Mouse (Mus musculus): ENCODE data around the gene Zfyve1. TPM values are rescaled to one million over a fixed set of nuclear protein-coding genes. Genes with fewer than 3 reads are reported as not detected.

Zfyve1 gene
- polyA plus RNA-seq, 1 experiment from 2014 or later, result 30.4 TPM

DNA sequence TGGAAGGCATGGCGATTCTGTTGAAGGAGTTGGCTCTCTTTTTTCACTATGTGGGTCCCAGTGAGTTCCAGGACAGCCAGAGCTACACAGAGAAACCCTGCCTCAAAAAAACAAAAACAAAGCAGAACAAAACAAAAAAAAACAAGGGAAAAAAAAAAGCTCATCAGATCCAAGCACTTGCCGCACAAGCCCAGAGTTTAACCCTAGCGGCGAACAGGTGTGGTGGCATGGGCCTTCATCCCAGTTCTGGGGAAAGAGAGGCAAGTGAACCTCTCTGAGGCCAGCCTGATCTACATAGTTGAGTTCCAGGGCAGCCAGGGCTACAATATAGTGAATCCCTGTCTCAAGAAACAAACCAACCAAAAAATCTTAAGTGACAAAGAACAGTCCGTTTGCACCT lies 19.6 kb downstream of the Zfyve1 start:
- Histone ChIP-seq H3K27me3 (replicated peaks) (no peaks in the 10 kb centered on the region), H3K4me1 (peaks cover 12% of the 10 kb centered on the region; the same call in 1 of the 2 replicates), H3K27ac (no peak overlapping the region), H3K36me3 (replicated peaks) (peaks cover 20% of the 10 kb centered on the region), H3K4me2 (no peak overlapping the region), H3K9me3 (no peaks in the 10 kb centered on the region), H3K9ac (no peak overlapping the region), H3K4me3 (no peak overlapping the region)
- 92% methylated on average over 5 of the region's 5 CpGs for WGBS
- no peak for ATAC-seq (replicated peaks)

DNA sequence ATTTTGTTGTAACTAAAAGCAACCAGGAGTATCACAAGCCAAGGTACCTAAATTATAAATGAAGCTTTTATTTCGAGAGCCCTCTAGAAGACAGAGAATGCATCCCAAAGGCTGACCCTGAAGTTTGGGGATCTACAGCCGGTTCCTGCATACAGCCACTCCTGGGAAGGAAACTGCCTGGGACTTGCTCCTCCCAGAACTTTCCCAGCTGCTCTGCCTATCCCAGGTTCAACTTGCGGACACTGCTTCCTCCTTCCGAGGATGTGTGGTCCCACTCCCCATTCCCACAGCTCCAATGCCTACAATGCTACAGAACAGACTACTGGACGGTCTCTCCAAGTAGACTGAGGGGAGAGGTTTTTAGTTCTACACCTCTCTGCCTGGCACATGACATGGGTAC lies 24.3 kb downstream of the Zfyve1 start:
- peaks cover 44% of the 10 kb centered on the region for H3K36me3 ChIP-seq (replicated peaks)
- H3K9me3 ChIP-seq, result no peaks in the 10 kb centered on the region

DNA sequence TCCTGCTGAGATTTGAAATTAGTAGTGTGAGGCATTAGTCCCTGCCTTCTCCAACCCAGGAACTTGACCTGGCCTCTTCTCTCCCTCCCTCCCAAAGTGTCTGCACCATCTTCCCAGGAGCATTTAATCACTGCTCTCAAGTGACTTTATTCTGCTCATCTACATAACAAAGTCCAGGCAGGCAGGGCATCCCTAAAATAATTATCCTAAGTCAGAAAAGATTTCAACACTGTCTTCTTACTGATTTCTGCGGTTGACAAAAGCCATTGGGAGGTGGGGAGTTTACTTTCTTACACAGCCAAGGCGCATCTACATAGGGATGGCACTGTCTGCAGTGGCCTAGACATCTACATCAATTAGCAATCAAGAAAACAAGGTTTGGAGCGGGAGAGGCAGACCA lies 27.2 kb downstream of the Zfyve1 start:
- Histone ChIP-seq H3K9ac (no peak overlapping the region), H3K4me2 (no peak overlapping the region), H3K9me3 (no peaks in the 10 kb centered on the region), H3K27ac (no peak overlapping the region), H3K27me3 (replicated peaks) (no peaks in the 10 kb centered on the region), H3K36me3 (replicated peaks) (peaks cover 64% of the 10 kb centered on the region), H3K4me1 (no peaks in the 10 kb centered on the region), H3K4me3 (no peak overlapping the region)
- WGBS, result 82% methylated on average over 3 of the region's 3 CpGs
- ATAC-seq (replicated peaks), result no peak

More for the DNA sequence above, 24.3 kb downstream of the Zfyve1 start:
- H3K4me3 ChIP-seq, result no peak overlapping the region
- H3K27me3 ChIP-seq (replicated peaks), result no peaks in the 10 kb centered on the region
- H3K4me2 ChIP-seq, result no peak overlapping the region
- WGBS, result 93% methylated on average over 5 of the region's 5 CpGs
- no peak for ATAC-seq (replicated peaks)
- H3K9ac ChIP-seq, result no peak overlapping the region
- no peaks in the 10 kb centered on the region for H3K4me1 ChIP-seq
- no peak overlapping the region for H3K27ac ChIP-seq

DNA sequence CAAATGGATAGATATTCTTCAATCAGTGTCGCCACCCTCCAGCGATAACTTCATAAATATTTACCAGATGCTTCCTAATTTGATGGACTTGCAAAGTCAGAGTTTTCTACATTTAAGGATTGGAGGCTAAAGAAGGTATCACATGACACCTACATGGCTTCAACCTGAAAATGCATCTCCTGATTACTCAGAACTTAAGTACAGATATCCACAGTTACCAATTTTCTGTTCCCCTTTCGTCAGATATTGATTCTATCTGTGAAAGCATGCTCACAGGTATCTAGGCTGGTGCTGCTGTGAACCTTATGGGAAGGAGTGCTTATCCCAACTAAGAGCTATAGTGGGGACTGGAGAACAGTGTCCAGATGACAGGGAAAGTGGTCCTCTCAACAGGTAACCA lies 34.4 kb downstream of the Zfyve1 start:
- peaks cover 43% of the 10 kb centered on the region for H3K36me3 ChIP-seq (replicated peaks)
- no peak overlapping the region for H3K27ac ChIP-seq
- no peak for ATAC-seq (replicated peaks)
- H3K4me1 ChIP-seq, result peaks cover 9% of the 10 kb centered on the region; the same call in 1 of the 2 replicates
- WGBS, result 76% methylated on average over 3 of the region's 3 CpGs
- H3K9ac ChIP-seq, result no peak overlapping the region
- no peak overlapping the region for H3K4me2 ChIP-seq
- no peaks in the 10 kb centered on the region for H3K9me3 ChIP-seq
- no peak overlapping the region for H3K4me3 ChIP-seq
- H3K27me3 ChIP-seq (replicated peaks), result no peaks in the 10 kb centered on the region

DNA sequence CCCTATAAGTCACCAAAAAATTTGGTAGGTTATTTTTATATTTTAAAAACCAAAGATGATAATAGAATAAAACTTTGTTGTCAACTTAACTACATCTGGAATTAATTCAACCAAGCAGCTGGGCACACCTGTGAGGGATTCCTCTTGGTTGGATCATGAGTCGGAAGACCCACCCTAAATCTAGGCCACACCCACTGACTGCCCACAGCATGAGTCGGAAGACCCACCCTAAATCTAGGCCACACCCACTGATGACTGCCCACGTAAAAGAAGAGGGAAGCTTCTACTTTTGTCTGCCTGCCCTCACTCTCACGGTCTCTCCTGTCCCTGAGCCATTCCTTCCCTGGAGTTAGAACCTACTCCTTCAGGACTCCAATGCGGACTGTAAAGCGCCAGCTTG lies 36.8 kb downstream of the Zfyve1 start:
- H3K4me1 ChIP-seq, result peaks cover 9% of the 10 kb centered on the region; the same call in 1 of the 2 replicates
- WGBS, result 76% methylated on average over 6 of the region's 6 CpGs
- H3K9ac ChIP-seq, result no peak overlapping the region
- no peak overlapping the region for H3K4me3 ChIP-seq
- no peak overlapping the region for H3K4me2 ChIP-seq
- H3K9me3 ChIP-seq, result no peaks in the 10 kb centered on the region
- no peak overlapping the region for H3K27ac ChIP-seq
- H3K27me3 ChIP-seq (replicated peaks), result no peaks in the 10 kb centered on the region
- peaks cover 38% of the 10 kb centered on the region for H3K36me3 ChIP-seq (replicated peaks)
- ATAC-seq (replicated peaks), result no peak

DNA sequence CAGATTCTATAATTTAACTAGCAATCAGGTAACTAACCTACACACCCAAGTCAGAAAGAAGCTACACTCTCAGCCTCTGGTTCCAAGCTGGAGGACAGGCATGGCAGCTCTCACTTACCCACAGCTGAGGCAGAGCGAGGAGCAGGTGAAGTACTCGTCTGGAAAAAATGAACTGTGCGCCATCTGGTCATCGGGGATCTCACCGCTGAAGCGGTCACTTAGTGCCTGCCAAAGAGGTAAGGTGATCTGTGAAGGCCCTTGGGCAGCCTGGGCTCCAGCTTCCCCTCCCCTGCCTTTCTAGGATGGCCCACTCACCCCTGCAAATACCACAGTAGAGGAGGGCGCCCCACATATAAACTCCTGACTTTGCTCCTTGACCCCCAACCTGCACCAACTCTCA lies 38.5 kb downstream of the Zfyve1 start:
- Histone ChIP-seq H3K4me1 (peaks cover 9% of the 10 kb centered on the region; the same call in 1 of the 2 replicates), H3K27ac (no peak overlapping the region), H3K9ac (no peak overlapping the region), H3K27me3 (replicated peaks) (no peaks in the 10 kb centered on the region), H3K36me3 (replicated peaks) (peaks cover 49% of the 10 kb centered on the region), H3K4me2 (no peak overlapping the region), H3K4me3 (no peak overlapping the region), H3K9me3 (no peaks in the 10 kb centered on the region)
- WGBS, result 94% methylated on average over 7 of the region's 7 CpGs
- no peak for ATAC-seq (replicated peaks)

DNA sequence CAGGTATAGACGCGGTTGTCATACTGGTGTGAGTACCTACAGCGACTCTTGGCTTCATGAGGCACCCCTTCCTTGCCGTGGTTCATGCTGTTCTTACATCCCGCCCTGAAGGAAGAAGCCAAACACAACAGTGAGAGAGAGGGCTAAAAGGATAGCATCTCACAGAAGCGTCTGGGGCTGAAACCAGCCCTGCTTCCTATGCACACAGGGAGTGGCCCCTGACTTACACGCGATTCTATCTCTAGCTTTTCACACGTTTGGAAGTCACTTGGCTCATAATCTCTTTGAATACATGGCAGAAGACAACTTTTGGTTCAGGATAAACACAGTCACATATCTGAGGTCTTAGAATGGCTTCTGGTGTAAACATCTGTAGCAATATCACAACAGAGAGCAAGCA lies 41.4 kb downstream of the Zfyve1 start:
- Histone ChIP-seq H3K9ac (no peak overlapping the region), H3K4me1 (no peaks in the 10 kb centered on the region), H3K27me3 (replicated peaks) (no peaks in the 10 kb centered on the region), H3K27ac (no peak overlapping the region), H3K36me3 (replicated peaks) (peaks cover 64% of the 10 kb centered on the region), H3K9me3 (no peaks in the 10 kb centered on the region), H3K4me3 (no peak overlapping the region), H3K4me2 (no peak overlapping the region)
- 67% methylated on average over 9 of the region's 9 CpGs for WGBS
- ATAC-seq (replicated peaks), result no peak

DNA sequence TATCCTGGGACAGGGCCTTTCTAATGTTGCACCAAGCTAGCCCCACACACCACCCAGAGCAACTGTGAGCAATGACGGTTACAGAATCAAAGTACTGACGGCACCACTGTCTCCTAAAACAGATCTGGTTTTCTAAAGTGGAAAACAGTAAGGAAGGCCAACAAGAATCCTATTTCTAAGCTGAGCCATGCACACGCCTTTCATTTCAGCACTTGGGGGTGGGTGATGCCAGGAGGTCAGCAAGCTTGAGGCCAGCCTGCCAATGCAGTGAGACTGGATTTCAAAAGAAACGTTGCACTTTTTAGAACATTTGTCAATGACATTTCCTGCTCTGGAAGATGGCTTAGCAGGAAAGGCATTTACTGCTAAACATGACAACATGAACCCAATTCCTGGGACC lies 43.2 kb downstream of the Zfyve1 start:
- ATAC-seq (replicated peaks), result no peak
- WGBS, result 89% methylated on average over 4 of the region's 4 CpGs

DNA sequence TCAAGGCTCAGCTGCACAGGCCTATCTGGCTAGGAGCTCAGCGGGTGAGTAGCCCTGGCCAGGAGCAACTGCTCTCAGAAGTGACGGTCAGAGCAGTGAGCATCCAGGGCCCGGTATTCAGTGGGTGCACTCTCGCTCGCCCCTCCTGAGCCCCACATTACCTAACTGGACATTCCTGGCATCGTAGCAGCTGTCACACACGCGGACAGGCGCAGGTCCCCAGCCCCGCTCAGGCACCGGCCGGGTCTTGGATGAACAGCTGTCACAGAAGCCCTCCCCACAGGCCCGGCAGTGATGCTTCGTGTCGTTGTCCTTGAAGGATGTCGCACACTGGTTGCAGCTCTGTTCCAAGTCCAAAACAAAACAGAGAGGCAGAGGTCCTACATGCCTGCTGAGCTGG lies 45.7 kb downstream of the Zfyve1 start:
- H3K9ac ChIP-seq, result no peak overlapping the region
- WGBS, result 94% methylated on average over 16 of the region's 16 CpGs
- no peaks in the 10 kb centered on the region for H3K9me3 ChIP-seq
- peaks cover 64% of the 10 kb centered on the region for H3K36me3 ChIP-seq (replicated peaks)
- ATAC-seq (replicated peaks), result no peak
- H3K27ac ChIP-seq, result no peak overlapping the region
- H3K4me2 ChIP-seq, result no peak overlapping the region
- no peaks in the 10 kb centered on the region for H3K27me3 ChIP-seq (replicated peaks)
- H3K4me3 ChIP-seq, result no peak overlapping the region
- no peaks in the 10 kb centered on the region for H3K4me1 ChIP-seq

More for the DNA sequence above, 43.2 kb downstream of the Zfyve1 start:
- Histone ChIP-seq H3K9ac (no peak overlapping the region), H3K27me3 (replicated peaks) (no peaks in the 10 kb centered on the region), H3K36me3 (replicated peaks) (peaks cover 64% of the 10 kb centered on the region), H3K4me3 (no peak overlapping the region), H3K27ac (no peak overlapping the region), H3K4me2 (no peak overlapping the region), H3K4me1 (no peaks in the 10 kb centered on the region), H3K9me3 (no peaks in the 10 kb centered on the region)

DNA sequence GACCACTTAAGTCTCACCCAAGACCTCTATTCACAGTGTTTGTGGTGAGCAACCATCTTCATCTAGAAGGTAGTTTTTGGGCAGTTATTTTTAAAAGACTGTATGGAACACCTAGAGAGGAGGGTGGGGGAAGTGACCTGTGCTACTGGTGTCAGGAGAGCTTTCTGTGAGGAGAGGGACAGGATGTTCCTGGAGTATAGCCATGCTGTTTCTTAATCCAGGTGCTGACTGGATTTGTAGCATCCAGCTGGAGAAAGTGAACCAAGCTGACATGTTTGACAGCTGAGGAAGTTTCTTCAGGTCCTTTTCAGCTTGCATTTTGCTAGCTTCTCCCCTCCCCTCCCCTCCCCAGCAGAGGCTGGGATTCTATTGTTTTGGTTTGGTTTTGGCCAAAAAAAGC lies 52.2 kb downstream of the Zfyve1 start:
- ATAC-seq (replicated peaks), result no peak
- no peaks in the 10 kb centered on the region for H3K9me3 ChIP-seq
- no peaks in the 10 kb centered on the region for H3K4me1 ChIP-seq
- H3K9ac ChIP-seq, result no peak overlapping the region
- peaks cover 18% of the 10 kb centered on the region; the same call in 1 of the 2 replicates for H3K36me3 ChIP-seq (replicated peaks)
- no peaks in the 10 kb centered on the region for H3K27me3 ChIP-seq (replicated peaks)
- H3K4me3 ChIP-seq, result no peak overlapping the region
- no peak overlapping the region for H3K4me2 ChIP-seq
- no peak overlapping the region for H3K27ac ChIP-seq

DNA sequence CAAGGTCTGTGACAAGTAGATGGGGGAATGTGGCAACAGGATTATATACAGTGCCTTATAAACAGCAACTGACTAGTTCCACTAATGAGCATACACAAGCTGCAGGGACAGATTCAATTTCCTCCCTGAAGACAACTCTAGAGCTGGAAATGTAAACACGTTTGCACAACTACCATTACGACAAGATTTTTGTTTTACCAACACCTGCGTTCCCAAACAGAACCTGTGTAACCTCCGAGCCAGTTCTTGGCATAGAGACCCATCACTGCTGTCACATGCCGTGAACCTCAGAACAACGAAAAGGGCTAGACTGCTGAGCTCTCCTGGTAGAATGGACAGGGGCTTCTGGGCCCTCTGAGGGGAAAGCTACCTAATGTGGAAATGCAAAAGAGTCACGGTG lies 53.0 kb downstream of the Zfyve1 start:
- H3K27ac ChIP-seq, result no peak overlapping the region
- no peak overlapping the region for H3K4me3 ChIP-seq
- H3K4me1 ChIP-seq, result no peaks in the 10 kb centered on the region
- WGBS, result 81% methylated on average over 7 of the region's 7 CpGs
- H3K27me3 ChIP-seq (replicated peaks), result no peaks in the 10 kb centered on the region
- H3K9me3 ChIP-seq, result no peaks in the 10 kb centered on the region
- ATAC-seq (replicated peaks), result no peak
- no peak overlapping the region for H3K9ac ChIP-seq
- peaks cover 25% of the 10 kb centered on the region; the same call in 1 of the 2 replicates for H3K36me3 ChIP-seq (replicated peaks)
- H3K4me2 ChIP-seq, result no peak overlapping the region

DNA sequence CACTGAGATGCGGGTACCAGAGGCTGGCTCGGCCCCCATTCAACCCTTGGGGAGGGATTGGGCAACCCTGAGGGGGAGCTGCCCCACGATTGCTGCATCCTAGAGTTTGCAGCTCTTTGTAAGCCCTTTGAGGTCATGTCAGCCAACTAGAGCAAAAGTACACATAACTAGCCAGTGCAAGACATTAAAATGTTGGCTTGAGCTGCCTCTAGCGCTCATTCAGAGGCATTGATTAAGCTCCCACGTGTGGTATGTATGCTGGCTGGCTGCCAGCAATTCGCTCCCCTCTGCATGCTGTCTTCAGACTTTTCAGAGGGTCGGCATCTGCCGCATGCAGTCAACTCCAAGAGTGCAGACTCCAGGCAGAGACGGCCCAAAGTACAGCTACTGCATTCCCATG lies 61.0 kb downstream of the Zfyve1 start:
- WGBS, result 35% methylated on average over 9 of the region's 9 CpGs
- Histone ChIP-seq H3K4me3 (no peak overlapping the region), H3K9ac (no peak overlapping the region), H3K4me2 (no peak overlapping the region), H3K4me1 (peaks cover 8% of the 10 kb centered on the region; the same call in 1 of the 2 replicates), H3K27ac (no peak overlapping the region), H3K9me3 (no peaks in the 10 kb centered on the region), H3K27me3 (replicated peaks) (no peaks in the 10 kb centered on the region), H3K36me3 (replicated peaks) (peaks cover 38% of the 10 kb centered on the region)
- peak; percentile 53; the same call in 1 of the 2 replicates for ATAC-seq (replicated peaks)

DNA sequence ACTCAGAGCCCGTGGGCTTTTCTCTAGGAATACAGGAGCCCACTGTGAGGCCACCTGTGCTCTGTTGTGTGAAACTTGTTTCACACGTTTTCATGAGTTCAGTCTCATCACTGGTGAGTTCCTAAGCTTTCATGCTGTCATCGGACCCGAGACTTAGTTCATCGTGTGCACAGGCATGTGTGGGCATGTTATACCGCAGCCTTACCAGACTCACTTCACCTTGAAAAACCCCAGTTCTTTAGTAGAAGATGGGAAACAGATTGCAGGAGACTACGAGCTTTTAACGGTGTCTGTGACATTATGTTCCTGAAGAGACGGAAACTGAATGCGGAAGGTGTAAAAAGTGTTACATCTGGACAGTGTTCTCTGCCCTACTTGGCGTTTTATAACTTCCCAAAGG lies 61.6 kb downstream of the Zfyve1 start:
- H3K36me3 ChIP-seq (replicated peaks), result peaks cover 38% of the 10 kb centered on the region
- H3K9me3 ChIP-seq, result no peaks in the 10 kb centered on the region
- no peak overlapping the region for H3K9ac ChIP-seq
- no peaks in the 10 kb centered on the region for H3K27me3 ChIP-seq (replicated peaks)
- no peak for ATAC-seq (replicated peaks)
- no peak overlapping the region for H3K27ac ChIP-seq
- 89% methylated on average over 11 of the region's 11 CpGs for WGBS
- no peak overlapping the region for H3K4me2 ChIP-seq
- H3K4me1 ChIP-seq, result peaks cover 8% of the 10 kb centered on the region; the same call in 1 of the 2 replicates
- H3K4me3 ChIP-seq, result no peak overlapping the region
